Mouse (Mus musculus): ENCODE measurements around the gene Osbpl5. TPM values are rescaled to one million over a fixed set of nuclear protein-coding genes. Genes with fewer than 3 reads are reported as not detected.
"Not testable (repeated sequence)": the region's sequence is repeated elsewhere in the genome, so short reads cannot be mapped to it uniquely, and the experiment has no call there.

Gene Osbpl5
- total RNA-seq, 4 experiments from 2014 or later, result 17.1 to 29.4 (median 20.3) TPM

- peak; percentile 81 for DNase-seq (ENCODE audit: low spot score)
Measured at GRCm38 (mm10) chr7:143649034-143649768, 107.6 kb downstream of the Osbpl5 start, which contains the start of gene Tnfrsf22. Gene Tnfrsf22, minus strand, starts transcription at chr7:143649661.

GRCm38 (mm10) chr7:143643949-143644348, 112.8 kb downstream of the Osbpl5 start:
- DNase-seq (ENCODE audit: low spot score), result not testable (repeated sequence)

Small RNA genes within 50 kb of the gene (microRNA-seq; reads per million reads assigned to microRNA genes)
- not detected for gene Gm22064

Other genes with a start within 250 kb of the Osbpl5 start
- gene Nap1l4, start 207.9 kb downstream of the Osbpl5 start, total RNA-seq (2022), result 100 to 1,000 TPM; 172 to 189 (median 180) TPM
- 10 to 100 TPM; 18.4 to 25.1 (median 22.4) TPM for gene Cars, start 156.9 kb downstream of the Osbpl5 start, total RNA-seq (2022)
- gene Tnfrsf26, start 128.3 kb downstream of the Osbpl5 start, total RNA-seq (2022), result under 1 TPM; 0.19 to 0.80 (median 0.57) TPM
- gene Tnfrsf22, start 107.3 kb downstream of the Osbpl5 start, total RNA-seq (2022), result 1 to 10 TPM; 2.5 to 3.1 (median 2.9) TPM
- 1 to 10 TPM; 2.9 to 6.1 (median 3.7) TPM for gene Tnfrsf23, start 71.1 kb downstream of the Osbpl5 start, total RNA-seq (2022)
- not detected for gene Mrgprg, start 10.0 kb upstream of the Osbpl5 start, total RNA-seq (2022)
- gene Mrgpre, start 27.5 kb upstream of the Osbpl5 start, total RNA-seq (2022), result 1 to 10 TPM; 1.6 to 1.8 (median 1.6) TPM
- 1 to 10 TPM; 4.9 to 6.3 (median 5.2) TPM for gene Nadsyn1, start 65.9 kb upstream of the Osbpl5 start, total RNA-seq (2022)
- gene Dhcr7, start 66.2 kb upstream of the Osbpl5 start, total RNA-seq (2022), result 1 to 10 TPM; 4.9 to 6.7 (median 5.5) TPM
- not detected for gene Gm498, start 109.9 kb upstream of the Osbpl5 start, total RNA-seq (2022)
- gene Shank2, start 244.9 kb upstream of the Osbpl5 start, total RNA-seq (2022), result under 1 TPM; 0.16 to 0.38 (median 0.24) TPM

Measured in heart, adult 8-10 months (tissue).